Mouse (Mus musculus) lung, postnatal 0 days (tissue): Measurements from ENCODE around the gene Gm1110. TPM values are rescaled to one million over a fixed set of nuclear protein-coding genes. Genes with fewer than 3 reads are reported as not detected.

Source experiments
- ATAC-seq: fragments of 200-750 bp; cut with Nextera tagmentation; 2 replicates; pipeline ENCODE4 v1.8.0; 2017; ENCODE audit warnings: moderate library complexity
- DNase-seq: peaks from one replicate; pipeline ENCODE4 v3.0.0-alpha.2; 2016; ENCODE audit warnings: low spot score
- H3K27ac ChIP-seq: fragments of 300-500 bp; sonication (generic); 2 replicates; pipeline ENCODE4 v1.5.1; 2014; ENCODE audit warnings: antibody characterized with exemption, mild to moderate bottlenecking, low read length, mixed read lengths
- H3K27me3 ChIP-seq: fragments of 300-500 bp; sonication (generic); replicated peaks from 2 replicates; pipeline ENCODE4 v1.6.1; 2014; ENCODE audit warnings: low read length, mixed read lengths; ENCODE audit not compliant: insufficient read depth
- H3K36me3 ChIP-seq: fragments of 300-500 bp; sonication (generic); 2 replicates; pipeline ENCODE4 v1.6.1; 2014; ENCODE audit warnings: low read length, mixed read lengths; ENCODE audit not compliant: insufficient read depth
- H3K4me1 ChIP-seq: fragments of 300-500 bp; sonication (generic); 2 replicates; pipeline ENCODE4 v1.6.1; 2014; ENCODE audit warnings: antibody characterized with exemption, low read depth, low read length, mixed read lengths; ENCODE audit not compliant: insufficient read depth
- H3K4me2 ChIP-seq: fragments of 300-500 bp; sonication (generic); replicated peaks from 2 replicates; pipeline ENCODE4 v1.6.1; 2014; ENCODE audit warnings: low read depth, mild to moderate bottlenecking, low read length, moderate library complexity, mixed read lengths
- H3K4me3 ChIP-seq: fragments of 300-500 bp; sonication (generic); 2 replicates; pipeline ENCODE4 v1.5.1; 2014; ENCODE audit warnings: low read depth, low read length
- H3K9ac ChIP-seq: fragments of 300-500 bp; sonication (generic); replicated peaks from 2 replicates; pipeline ENCODE4 v1.6.1; 2014; ENCODE audit warnings: low read depth, mild to moderate bottlenecking
- H3K9me3 ChIP-seq: fragments of 300-500 bp; sonication (generic); 2 replicates; pipeline ENCODE4 v1.6.1; 2016; ENCODE audit warnings: low read length, mixed read lengths
- CTCF ChIP-seq: IDR thresholded peaks from 2 replicates; pipeline ENCODE4 v1.5.1; 2016; ENCODE audit warnings: antibody characterized with exemption, mild to moderate bottlenecking
- EP300 ChIP-seq: IDR thresholded peaks from 2 replicates; pipeline ENCODE4 v1.6.1; 2016; ENCODE audit warnings: antibody characterized with exemption, mild to moderate bottlenecking, control low read depth
- WGBS: fragments of 180-500 bp; shearing (Covaris S2); extraction: QIAGEN DNeasy Blood & Tissue Kit; methylation state at CpG from one replicate; pipeline ENCODE4 v1.1.7; 2014; 5-methylcytosine and 5-hydroxymethylcytosine counted together
- polyA plus RNA-seq: library from polyadenylated mRNA; unstranded; fragments of >200 nt; fragmentation: Nextera tagmentation; extraction: Ambion mirVana; gene quantifications from 2 replicates; pipeline ENCODE4 v1.2.1, GENCODE M21; 2015

Gene Gm1110
- polyA plus RNA-seq, 1 experiment from 2014 or later = not detected

DNA sequence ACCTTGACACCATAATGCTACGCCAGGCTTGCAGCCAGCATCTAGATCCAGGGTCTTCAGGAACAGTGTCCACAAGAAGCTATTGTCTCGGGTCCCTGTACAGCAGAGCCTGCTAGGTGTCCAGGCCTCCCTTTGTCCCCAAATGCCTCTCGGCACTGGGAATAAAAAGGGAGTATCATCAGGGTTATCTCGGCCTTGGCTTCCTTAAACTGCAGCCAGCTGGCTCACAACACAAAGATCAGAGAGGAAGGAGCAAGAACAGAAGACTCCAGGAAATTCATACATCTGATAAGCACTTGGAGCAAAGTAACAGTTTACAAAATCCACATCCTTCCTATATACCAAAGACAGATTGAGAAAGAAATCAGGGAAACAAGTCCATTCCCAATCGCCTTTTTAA lies 62.2 kb downstream of the Gm1110 start, which contains the start of gene Glb1l3:
Gene Glb1l3, minus strand, starts transcription at position 140 of the 400 bp plus-strand sequence.
- no peaks in the 10 kb centered on the region for H3K9me3 ChIP-seq
- no peaks in the 10 kb centered on the region for H3K36me3 ChIP-seq
- H3K4me2 ChIP-seq = no peak within 1 kb of the TSS
- no peak within 1 kb of the TSS for H3K9ac ChIP-seq
- H3K27me3 ChIP-seq = no peaks in the 10 kb centered on the region; the same call in 1 of the 2 replicates
- DNase-seq (peak; percentile 51), ATAC-seq (peak; percentile 75)
- TF ChIP-seq EP300 (peak; percentile 83; the same call in 1 of the 2 replicates), CTCF (no peak)
- no peak within 1 kb of the TSS for H3K27ac ChIP-seq
- no peak within 1 kb of the TSS for H3K4me3 ChIP-seq
- WGBS = 37% methylated on average over 5 of the region's 5 CpGs
- H3K4me1 ChIP-seq = no peaks in the 10 kb centered on the region

- H3K4me3 ChIP-seq = no peak overlapping the region
- H3K36me3 ChIP-seq = no peaks in the 10 kb centered on the region
- H3K9ac ChIP-seq = no peak overlapping the region
- no peak overlapping the region for H3K27ac ChIP-seq
- H3K4me1 ChIP-seq = no peaks in the 10 kb centered on the region
- no peak for DNase-seq
- no peak overlapping the region for H3K4me2 ChIP-seq
- no peak; the same call in 1 of the 2 replicates for ATAC-seq
- TF ChIP-seq EP300 = no peak
- TF ChIP-seq CTCF = no peak
- no peaks in the 10 kb centered on the region for H3K27me3 ChIP-seq
- no peaks in the 10 kb centered on the region for H3K9me3 ChIP-seq
- 38% methylated on average over 3 of the region's 3 CpGs for WGBS
These were observed 91.8 kb downstream of the Gm1110 start for GRCm38 (mm10) chr9:26831089-26831488.

Other genes starting within 250 kb of the Gm1110 start
- not detected in 2 replicates for gene B3gat1, start 189.4 kb downstream of the Gm1110 start, polyA plus RNA-seq
- gene Glb1l2, start 116.6 kb downstream of the Gm1110 start, polyA plus RNA-seq = 6.8 and 7.7 TPM in 2 replicates
- 0.42 and 0.90 TPM in 2 replicates for gene Glb1l3, start 62.2 kb downstream of the Gm1110 start, polyA plus RNA-seq
- gene Acad8, start 76.5 kb upstream of the Gm1110 start, polyA plus RNA-seq = 31.6 and 33.6 TPM in 2 replicates
- 52.7 and 55.7 TPM in 2 replicates for gene Thyn1, start 76.6 kb upstream of the Gm1110 start, polyA plus RNA-seq
- gene Vps26b, start 107.0 kb upstream of the Gm1110 start, polyA plus RNA-seq = 16.7 TPM in 2 replicates
- 6.3 and 6.4 TPM in 2 replicates for gene Ncapd3, start 107.1 kb upstream of the Gm1110 start, polyA plus RNA-seq
- 18.9 and 20.4 TPM in 2 replicates for gene Jam3, start 232.3 kb upstream of the Gm1110 start, polyA plus RNA-seq